Mouse (Mus musculus): ENCODE data around the gene Olfr1140. TPM values are rescaled to one million over a fixed set of nuclear protein-coding genes. Genes with fewer than 3 reads are reported as not detected.

Olfr1140 gene
- not detected for total RNA-seq (2021)
- long read RNA-seq, experiment 1, result 0 reads
- long read RNA-seq, experiment 2, result 0 reads

- intact Hi-C loops (cut with DNase I), result no loop called here
- DNase-seq, result no peak
Observed at GRCm38 (mm10) chr2:87743452-87743851, at the start of gene Olfr1140. Gene Olfr1140 (plus strand): TSS chr2:87743752.

GRCm38 (mm10) chr2:87693847-87694246 lies 49.7 kb upstream of the Olfr1140 start, which contains the start of gene Olfr1136:
Gene Olfr1136 (minus strand): TSS chr2:87693947.
- no peak for DNase-seq
- intact Hi-C loops (cut with DNase I), result no loop called here

GRCm38 (mm10) chr2:87713079-87713478 lies 30.5 kb upstream of the Olfr1140 start, which contains the start of gene Olfr1137:
Gene Olfr1137 (minus strand): TSS chr2:87713179.
- intact Hi-C loops (cut with DNase I), result no loop called here
- DNase-seq, result no peak

- no peak for DNase-seq
- intact Hi-C loops (cut with DNase I), result no loop called here
Observed at GRCm38 (mm10) chr2:87739878-87740277, 3.7 kb upstream of the Olfr1140 start, which contains the start of gene Olfr1138. Gene Olfr1138 (minus strand): TSS chr2:87739978.

GRCm38 (mm10) chr2:87753891-87754290 lies 10.3 kb downstream of the Olfr1140 start, which contains the start of gene Olfr1141:
Gene Olfr1141 (minus strand): TSS chr2:87753991.
- DNase-seq, result no peak
- intact Hi-C loops (cut with DNase I), result no loop called here

- intact Hi-C loops (cut with DNase I), result no loop called here
- DNase-seq, result no peak
Observed at GRCm38 (mm10) chr2:87776143-87776542, 32.6 kb downstream of the Olfr1140 start.

- no peak for DNase-seq
- intact Hi-C loops (cut with DNase I), result no loop called here
Observed at GRCm38 (mm10) chr2:87779183-87779582, 35.6 kb downstream of the Olfr1140 start, which contains the start of gene Olfr152. Gene Olfr152 (plus strand): TSS chr2:87779483.

Other genes starting within 250 kb of the Olfr1140 start
- not detected for gene Pramel7, start 246.7 kb upstream of the Olfr1140 start, total RNA-seq (2021)
- gene Pramel6, start 237.2 kb upstream of the Olfr1140 start, total RNA-seq (2021), result not detected
- gene Olfr153, start 212.0 kb upstream of the Olfr1140 start, total RNA-seq (2021), result not detected
- not detected for gene Olfr1128, start 198.2 kb upstream of the Olfr1140 start, total RNA-seq (2021)
- not detected for gene Olfr1129, start 169.8 kb upstream of the Olfr1140 start, total RNA-seq (2021)
- not detected for gene Olfr1130, start 137.5 kb upstream of the Olfr1140 start, total RNA-seq (2021)
- gene Olfr1131, start 116.6 kb upstream of the Olfr1140 start, total RNA-seq (2021), result not detected
- not detected for gene Olfr1132, start 106.2 kb upstream of the Olfr1140 start, total RNA-seq (2021)
- gene Olfr1133, start 96.4 kb upstream of the Olfr1140 start, total RNA-seq (2021), result not detected
- gene Olfr1134, start 85.3 kb upstream of the Olfr1140 start, total RNA-seq (2021), result not detected
- not detected for gene Olfr1135, start 70.1 kb upstream of the Olfr1140 start, total RNA-seq (2021)
- gene Olfr1136, start 49.8 kb upstream of the Olfr1140 start, total RNA-seq (2021), result not detected
- not detected for gene Olfr1137, start 30.6 kb upstream of the Olfr1140 start, total RNA-seq (2021)
- not detected for gene Olfr1138, start 3.8 kb upstream of the Olfr1140 start, total RNA-seq (2021)
- not detected for gene Olfr1141, start 10.2 kb downstream of the Olfr1140 start, total RNA-seq (2021)
- gene Olfr152, start 35.7 kb downstream of the Olfr1140 start, total RNA-seq (2021), result not detected
- not detected for gene Olfr1143, start 56.8 kb downstream of the Olfr1140 start, total RNA-seq (2021)
- not detected for gene Olfr1145, start 66.1 kb downstream of the Olfr1140 start, total RNA-seq (2021)
- not detected for gene Olfr1148, start 86.8 kb downstream of the Olfr1140 start, total RNA-seq (2021)
- gene Olfr1150-ps1, start 100.2 kb downstream of the Olfr1140 start, total RNA-seq (2021), result not detected
- not detected for gene Olfr1151, start 112.1 kb downstream of the Olfr1140 start, total RNA-seq (2021)
- gene Olfr1152, start 122.7 kb downstream of the Olfr1140 start, total RNA-seq (2021), result not detected
- not detected for gene Olfr1153, start 151.2 kb downstream of the Olfr1140 start, total RNA-seq (2021)
- not detected for gene Olfr1154, start 161.4 kb downstream of the Olfr1140 start, total RNA-seq (2021)
- gene Olfr1155, start 201.4 kb downstream of the Olfr1140 start, total RNA-seq (2021), result not detected
- not detected for gene Olfr1156, start 209.3 kb downstream of the Olfr1140 start, total RNA-seq (2021)
- gene Olfr1157, start 224.5 kb downstream of the Olfr1140 start, total RNA-seq (2021), result not detected
- gene Olfr74, start 230.9 kb downstream of the Olfr1140 start, total RNA-seq (2021), result not detected
- gene Olfr1158, start 246.4 kb downstream of the Olfr1140 start, total RNA-seq (2021), result not detected